Mouse (Mus musculus) MEL (cell line): ENCODE results near the gene Nudt2. TPM values are rescaled to one million over a fixed set of nuclear protein-coding genes. Genes with fewer than 3 reads are reported as not detected.

Experiments used
- DNase-seq: peaks from one replicate; pipeline ENCODE4 v3.0.0; 2011; ENCODE audit warnings: low read depth, low spot score
- H3K27ac ChIP-seq: 2 replicates; pipeline ENCODE4 v1.5.1; 2012; ENCODE audit warnings: low read depth, mild to moderate bottlenecking, control low read depth, low read length, moderate library complexity; ENCODE audit not compliant: control insufficient read depth
- H3K27me3 ChIP-seq, 2 experiments: fragments of 150-350 bp in 1 of 2; sonication (generic) in 1 of 2; 2 replicates each; pipeline ENCODE4 v1.6.1; 2012; ENCODE audit warnings: low read length in 2 of 2, mild to moderate bottlenecking in 2 of 2, improper control_type of control experiment in 1 of 2, moderate library complexity in 1 of 2; ENCODE audit not compliant: insufficient read depth in 2 of 2, control insufficient read depth in 1 of 2
- H3K36me3 ChIP-seq, 2 experiments: 2 replicates each; pipeline ENCODE4 v1.6.1; 2012 to 2014; ENCODE audit warnings: low read length in 2 of 2, improper control_type of control experiment in 1 of 2, inconsistent platforms in 1 of 2, mild to moderate bottlenecking in 1 of 2; ENCODE audit not compliant: insufficient read depth in 2 of 2, control insufficient read depth in 1 of 2
- H3K4me1 ChIP-seq, 2 experiments: fragments of 150-350 bp in 1 of 2; sonication (generic) in 1 of 2; 2 replicates each; pipeline ENCODE4 v1.6.1; 2012; ENCODE audit warnings: low read length in 2 of 2, improper control_type of control experiment in 1 of 2, mild to moderate bottlenecking in 1 of 2; ENCODE audit not compliant: insufficient read depth in 2 of 2, control insufficient read depth in 1 of 2
- H3K4me3 ChIP-seq, 2 experiments: fragments of 150-350 bp in 1 of 2; sonication (generic) in 1 of 2; 2 replicates each; pipeline ENCODE4 v1.5.1; 2012; ENCODE audit warnings: low read depth in 2 of 2, low read length in 2 of 2, mild to moderate bottlenecking in 2 of 2, moderate library complexity in 2 of 2, control low read depth in 1 of 2, improper control_type of control experiment in 1 of 2; ENCODE audit not compliant: control insufficient read depth in 1 of 2, insufficient read depth in 1 of 2
- H3K79me2 ChIP-seq: 2 replicates; pipeline ENCODE4 v1.6.1; 2012; ENCODE audit warnings: mild to moderate bottlenecking, low read length, moderate library complexity; ENCODE audit not compliant: control insufficient read depth, poor library complexity, insufficient read depth
- H3K9ac ChIP-seq: 2 replicates; pipeline ENCODE4 v1.6.1; 2012; ENCODE audit warnings: low read depth, mild to moderate bottlenecking, control low read depth, low read length, moderate library complexity; ENCODE audit not compliant: control insufficient read depth, poor library complexity, severe bottlenecking
- H3K9me3 ChIP-seq: fragments of 150-350 bp; sonication (generic); replicated peaks from 2 replicates; pipeline ENCODE4 v1.6.1; 2012; ENCODE audit warnings: mild to moderate bottlenecking, low read length, improper control_type of control experiment, moderate library complexity; ENCODE audit not compliant: insufficient read depth
- BHLHE40 ChIP-seq: IDR thresholded peaks from 2 replicates; pipeline ENCODE4 v1.6.1; 2012; ENCODE audit warnings: low read depth, mild to moderate bottlenecking, inconsistent platforms, low read length, improper control_type of control experiment, borderline replicate concordance
- CHD1 ChIP-seq: IDR thresholded peaks from 2 replicates; pipeline ENCODE4 v1.6.1; 2012; ENCODE audit warnings: low read depth, mild to moderate bottlenecking, inconsistent platforms, low read length, improper control_type of control experiment
- CHD2 ChIP-seq: IDR thresholded peaks from 2 replicates; pipeline ENCODE4 v1.6.1; 2011; ENCODE audit warnings: low read length, improper control_type of control experiment
- E2F4 ChIP-seq: IDR thresholded peaks from 2 replicates; pipeline ENCODE4 v1.6.1; 2011; ENCODE audit warnings: low read depth, low read length, improper control_type of control experiment, borderline replicate concordance
- ELF1 ChIP-seq: IDR thresholded peaks from 2 replicates; pipeline ENCODE4 v1.6.1; 2014; ENCODE audit warnings: low read depth, mild to moderate bottlenecking, inconsistent platforms, low read length, improper control_type of control experiment, moderate library complexity
- EP300 ChIP-seq, 2 experiments: IDR thresholded peaks; 2 replicates each; pipeline ENCODE4 v1.6.1; 2011; ENCODE audit warnings: improper control_type of control experiment in 2 of 2, low read length in 2 of 2, low read depth in 1 of 2, mild to moderate bottlenecking in 1 of 2
- JUND ChIP-seq: IDR thresholded peaks from 2 replicates; pipeline ENCODE4 v1.6.1; 2011; ENCODE audit warnings: low read depth, mild to moderate bottlenecking, improper control_type of control experiment, low read length
- KAT2A ChIP-seq: conservative IDR thresholded peaks from 2 replicates; pipeline ENCODE4 v1.6.1; 2012; ENCODE audit warnings: low read depth, low read length, improper control_type of control experiment, inconsistent platforms
- MAFK ChIP-seq: IDR thresholded peaks from 2 replicates; pipeline ENCODE4 v1.6.1; 2011; ENCODE audit warnings: low read depth, mild to moderate bottlenecking, low read length, improper control_type of control experiment, borderline replicate concordance
- MXI1 ChIP-seq: IDR thresholded peaks from 2 replicates; pipeline ENCODE4 v1.6.1; 2011; ENCODE audit warnings: mild to moderate bottlenecking, low read depth, low read length, improper control_type of control experiment
- MYB ChIP-seq: IDR thresholded peaks from 2 replicates; pipeline ENCODE4 v1.6.1; 2011; ENCODE audit warnings: mild to moderate bottlenecking, low read depth, low read length, improper control_type of control experiment
- NRF1 ChIP-seq: IDR thresholded peaks from 2 replicates; pipeline ENCODE4 v1.6.1; 2014; ENCODE audit warnings: low read depth, mild to moderate bottlenecking, inconsistent platforms, low read length, improper control_type of control experiment, moderate library complexity; ENCODE audit not compliant: poor library complexity, insufficient read depth, severe bottlenecking
- POLR2AphosphoS2 ChIP-seq: IDR thresholded peaks from 2 replicates; pipeline ENCODE4 v1.6.1; 2011; ENCODE audit warnings: low read length, improper control_type of control experiment
- RAD21 ChIP-seq: IDR thresholded peaks from 2 replicates; pipeline ENCODE4 v1.6.1; 2011; ENCODE audit warnings: mild to moderate bottlenecking, low read depth, low read length, improper control_type of control experiment
- RCOR1 ChIP-seq: IDR thresholded peaks from 2 replicates; pipeline ENCODE4 v1.6.1; 2012; ENCODE audit warnings: low read depth, mild to moderate bottlenecking, inconsistent platforms, low read length, improper control_type of control experiment
- TAL1 ChIP-seq: IDR thresholded peaks from 2 replicates; pipeline ENCODE4 v1.6.1; 2012; ENCODE audit warnings: mild to moderate bottlenecking, inconsistent platforms, low read length, moderate library complexity, mixed read lengths
- USF2 ChIP-seq, 2 experiments: IDR thresholded peaks; 2 replicates each; pipeline ENCODE4 v1.6.1; 2011 to 2012; ENCODE audit warnings: improper control_type of control experiment in 2 of 2, low read length in 2 of 2, borderline replicate concordance in 1 of 2, inconsistent platforms in 1 of 2, low read depth in 1 of 2, mild to moderate bottlenecking in 1 of 2; ENCODE audit not compliant: insufficient read depth in 1 of 2
- polyA plus RNA-seq, 2 experiments: library from polyadenylated mRNA; stranded (reverse) in 1 of 2; unstranded in 1 of 2; fragments of >175 nt in 1 of 2; fragments of >200 nt in 1 of 2; gene quantifications; 2 replicates each; pipeline versions ENCODE4 v1.2.1 to v1.2.4; 2012; ENCODE audit warnings: low replicate concordance in 2 of 2, low read depth in 1 of 2; ENCODE audit not compliant: insufficient read length in 2 of 2, insufficient read depth in 1 of 2, missing spikeins in 1 of 2
- total RNA-seq: library from RNA; depleted of rRNA; stranded (reverse); fragments of 300-350 nt; gene quantifications from 2 replicates; pipeline ENCODE4 v1.2.3, GENCODE M21; 2012

Nudt2 gene
- total and polyA plus RNA-seq, 3 experiments, result 19.2 to 25.3 TPM; not detected in 1

GRCm38 (mm10) chr4:41416966-41417365, 48.0 kb upstream of the Nudt2 start:
- no peak for DNase-seq
- Histone ChIP-seq H3K27ac (no peak overlapping the region), H3K9ac (no peak overlapping the region), H3K4me3 (no peak overlapping the region), H3K27me3 (no peaks in the 10 kb centered on the region), H3K9me3 (no peaks in the 10 kb centered on the region), H3K4me1 (no peaks in the 10 kb centered on the region), H3K36me3 (peaks cover 0 to 7% of the 10 kb centered on the region in 2 experiments; a peak in 2 of 4 replicates), H3K79me2 (no peaks in the 10 kb centered on the region)
- TF ChIP-seq MXI1, result no peak
- TF ChIP-seq CHD1, result no peak
- TF ChIP-seq POLR2AphosphoS2, result no peak
- no peak for TF ChIP-seq NRF1
- no peak for TF ChIP-seq RAD21
- TF ChIP-seq KAT2A, result no peak
- no peak for TF ChIP-seq EP300 (IDR thresholded peaks at IDR 0.05; ENCODE audit: low read depth in 1 of 2, low read length in 2 of 2)
- no peak for TF ChIP-seq CHD2
- TF ChIP-seq BHLHE40, result no peak
- no peak for TF ChIP-seq ELF1
- no peak for TF ChIP-seq MYB
- TF ChIP-seq RCOR1, result no peak
- no peak for TF ChIP-seq USF2 (IDR thresholded peaks at IDR 0.05; ENCODE audit: borderline replicate concordance in 1 of 2, insufficient read depth in 1 of 2, low read depth in 1 of 2, low read length in 2 of 2)
- TF ChIP-seq TAL1, result no peak
- no peak for TF ChIP-seq E2F4

- Histone ChIP-seq H3K4me3 (no peak overlapping the region), H3K36me3 (peaks cover 3 to 9% of the 10 kb centered on the region in 2 experiments), H3K9ac (no peak overlapping the region), H3K9me3 (no peaks in the 10 kb centered on the region), H3K27me3 (no peaks in the 10 kb centered on the region), H3K27ac (0 out of 2 replicates have a peak overlapping the region, but pooled peaks have one; percentile 2), H3K4me1 (peaks cover 3 to 4% of the 10 kb centered on the region in 2 experiments; a peak in 2 of 4 replicates), H3K79me2 (no peaks in the 10 kb centered on the region; the same call in 1 of the 2 replicates)
- no peak for DNase-seq
- TF ChIP-seq JUND (no peak), MAFK (peak; percentile 54; the same call in 1 of the 2 replicates)
Observed at GRCm38 (mm10) chr4:41438931-41439330, 26.0 kb upstream of the Nudt2 start.
